Mouse (Mus musculus): ENCODE measurements around the gene Madcam1.

Gene Madcam1

DNA sequence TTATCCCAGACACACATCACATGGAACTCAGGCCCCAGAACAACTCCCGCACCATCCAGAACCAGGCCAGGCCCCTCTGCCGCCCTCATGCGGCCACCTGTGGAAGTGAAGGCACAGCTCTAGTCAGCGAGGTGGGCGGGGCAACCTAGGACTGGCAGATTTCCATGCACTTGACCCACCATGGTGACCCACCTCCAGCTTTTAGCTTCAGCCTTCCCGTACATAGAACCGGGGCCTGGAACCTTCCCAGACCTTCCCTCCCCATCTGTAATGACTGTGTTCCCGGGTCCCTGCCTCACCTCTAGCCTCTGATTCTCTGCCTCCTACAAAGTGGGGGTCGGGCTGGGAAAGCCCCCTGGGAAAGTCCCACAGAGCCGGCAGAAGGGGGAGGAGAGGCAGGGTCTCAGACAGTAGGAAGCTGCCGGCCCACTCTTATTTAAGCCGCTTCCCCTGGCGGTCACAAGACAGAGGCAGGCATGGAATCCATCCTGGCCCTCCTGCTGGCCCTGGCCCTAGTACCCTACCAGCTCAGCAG lies at the start of gene Madcam1:
TSS of gene Madcam1 (plus strand) at position 429 of the 535 bp plus-strand sequence.
- DNase-seq: peak; percentile 50

DNA sequence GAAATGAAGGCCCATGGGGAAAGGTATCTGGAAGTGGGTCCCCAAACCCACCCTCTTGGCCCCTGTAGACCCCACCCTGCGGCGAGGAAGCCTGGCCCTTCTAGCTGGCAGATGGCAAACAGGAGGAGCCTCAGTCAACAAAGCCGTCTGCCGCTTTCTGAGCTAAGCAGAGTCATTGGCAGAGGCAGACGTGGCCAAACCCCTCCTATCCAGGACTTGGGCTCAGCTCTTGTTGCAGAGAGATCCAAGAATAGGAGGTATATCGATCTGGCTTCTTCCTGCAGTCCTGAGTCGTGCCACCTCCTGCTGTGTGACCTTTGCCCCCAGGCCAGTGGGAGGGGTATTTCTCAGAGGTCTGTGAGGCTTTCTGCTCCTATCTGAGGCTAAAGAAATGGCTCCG lies 48.5 kb upstream of the Madcam1 start:
- DNase-seq: no peak

DNA sequence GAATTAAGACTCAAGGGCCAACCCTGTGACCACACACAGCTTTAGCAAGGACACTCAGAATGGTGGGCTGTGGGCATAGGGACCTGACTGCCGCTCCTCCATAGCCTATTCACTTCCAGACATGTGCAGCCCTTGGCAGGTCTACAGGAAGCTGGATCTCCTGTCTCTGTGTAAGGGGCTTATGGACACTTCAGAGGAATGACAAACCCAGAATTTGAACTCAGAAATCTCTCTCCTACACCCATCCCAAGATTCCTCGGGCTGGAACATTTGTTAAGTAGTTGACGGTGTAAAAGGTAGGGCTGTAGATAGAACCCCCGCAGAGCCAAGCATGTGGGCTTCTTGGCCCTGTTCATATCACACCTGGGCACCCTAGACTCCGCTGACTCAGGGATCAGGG lies 48.0 kb upstream of the Madcam1 start:
- DNase-seq: no peak

- DNase-seq: no peak
These were observed 40.4 kb upstream of the Madcam1 start for GRCm38 (mm10) chr10:79623950-79624349.

GRCm38 (mm10) chr10:79625398-79625797 lies 39.0 kb upstream of the Madcam1 start:
- no peak for DNase-seq

DNA sequence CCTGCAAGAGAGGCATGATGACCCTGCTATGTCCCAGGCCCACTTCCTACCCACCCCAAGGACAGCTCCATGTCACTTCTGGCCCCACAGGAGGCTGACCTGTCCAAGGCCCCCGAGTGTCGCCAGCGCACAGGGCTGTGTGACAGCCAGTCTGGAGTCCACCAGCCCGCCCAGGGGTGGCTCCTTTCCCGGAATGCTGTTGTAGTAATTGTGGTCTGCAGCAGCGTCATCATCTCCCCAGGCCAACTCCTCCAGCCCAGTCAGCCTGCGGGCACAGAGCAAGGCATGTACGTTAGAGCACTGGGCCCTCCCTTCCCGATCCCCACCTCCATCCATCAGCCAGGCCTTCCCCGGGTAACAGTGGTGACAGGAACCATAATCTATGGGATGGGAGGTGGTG lies 38.2 kb upstream of the Madcam1 start:
- no peak for DNase-seq

DNA sequence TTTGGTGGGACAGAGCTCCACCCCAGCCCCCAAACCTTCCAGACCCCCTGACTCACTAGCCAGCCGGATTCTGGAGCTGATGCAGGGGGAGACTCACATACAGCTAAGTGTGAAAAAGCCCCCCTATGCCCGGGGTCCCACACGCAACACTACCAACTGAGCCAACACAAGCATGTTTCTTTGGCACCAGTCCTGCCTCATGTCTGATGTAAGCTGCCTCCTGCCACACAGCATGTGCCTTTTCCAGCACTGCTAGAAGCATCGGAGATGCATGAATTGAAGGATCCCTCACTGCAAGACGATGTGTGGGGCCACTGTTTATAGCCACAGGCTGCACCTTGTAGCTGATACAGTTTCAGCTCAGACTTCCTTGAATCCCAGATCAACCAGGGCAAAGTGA lies 36.0 kb upstream of the Madcam1 start:
- no peak for DNase-seq

- no peak for DNase-seq
These were observed 32.9 kb upstream of the Madcam1 start for GRCm38 (mm10) chr10:79631432-79631831.

DNA sequence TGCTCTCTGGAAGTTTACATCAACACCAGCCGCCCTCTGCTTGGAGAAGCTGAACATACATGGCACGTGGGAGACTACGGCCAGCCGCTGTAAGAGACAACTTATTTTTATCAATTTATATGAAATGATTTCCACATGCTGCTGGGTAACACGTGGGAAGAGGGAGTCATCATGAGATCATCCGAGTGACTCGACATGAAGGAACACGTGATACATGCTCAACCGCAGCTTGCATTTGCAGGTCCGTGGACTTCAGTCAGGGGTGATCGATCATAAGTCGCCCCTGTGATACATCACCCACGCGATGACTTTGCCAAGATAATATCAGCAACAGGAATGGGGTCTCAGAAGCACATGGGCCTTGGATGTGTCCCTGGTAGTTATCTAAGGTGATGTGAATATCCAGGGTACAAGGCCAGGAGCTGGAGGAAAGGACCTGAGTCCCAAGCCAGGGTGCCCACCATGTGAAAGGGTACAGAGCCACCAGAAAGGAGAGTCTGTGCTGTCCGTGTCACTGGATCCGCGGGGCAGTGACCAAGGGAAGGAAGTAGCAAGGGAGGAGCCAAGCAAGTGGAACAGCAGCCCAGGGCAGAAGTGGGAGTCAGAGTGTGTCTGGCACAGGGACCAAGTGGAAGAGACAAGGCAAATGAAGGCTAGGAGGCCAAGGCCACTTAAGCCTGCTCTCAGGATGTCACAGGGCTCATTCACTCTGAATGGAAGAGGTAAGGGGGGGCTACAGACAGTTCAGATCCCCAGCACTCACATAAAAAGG lies 31.2 kb upstream of the Madcam1 start:
- no peak for DNase-seq

- no peak for DNase-seq
These were observed 28.1 kb upstream of the Madcam1 start for GRCm38 (mm10) chr10:79636287-79636686.

- DNase-seq: peak; percentile 88
These were observed 26.9 kb upstream of the Madcam1 start, which contains the start of gene Shc2 for GRCm38 (mm10) chr10:79637128-79638110. Shc2 (minus strand) TSS chr10:79637918.

- DNase-seq: peak; percentile 65
These were observed 25.7 kb upstream of the Madcam1 start for GRCm38 (mm10) chr10:79638486-79639204.

GRCm38 (mm10) chr10:79645711-79646110 lies 18.6 kb upstream of the Madcam1 start, which contains the start of gene Odf3l2:
Odf3l2 (minus strand) TSS chr10:79645738.
- DNase-seq: no peak

DNA sequence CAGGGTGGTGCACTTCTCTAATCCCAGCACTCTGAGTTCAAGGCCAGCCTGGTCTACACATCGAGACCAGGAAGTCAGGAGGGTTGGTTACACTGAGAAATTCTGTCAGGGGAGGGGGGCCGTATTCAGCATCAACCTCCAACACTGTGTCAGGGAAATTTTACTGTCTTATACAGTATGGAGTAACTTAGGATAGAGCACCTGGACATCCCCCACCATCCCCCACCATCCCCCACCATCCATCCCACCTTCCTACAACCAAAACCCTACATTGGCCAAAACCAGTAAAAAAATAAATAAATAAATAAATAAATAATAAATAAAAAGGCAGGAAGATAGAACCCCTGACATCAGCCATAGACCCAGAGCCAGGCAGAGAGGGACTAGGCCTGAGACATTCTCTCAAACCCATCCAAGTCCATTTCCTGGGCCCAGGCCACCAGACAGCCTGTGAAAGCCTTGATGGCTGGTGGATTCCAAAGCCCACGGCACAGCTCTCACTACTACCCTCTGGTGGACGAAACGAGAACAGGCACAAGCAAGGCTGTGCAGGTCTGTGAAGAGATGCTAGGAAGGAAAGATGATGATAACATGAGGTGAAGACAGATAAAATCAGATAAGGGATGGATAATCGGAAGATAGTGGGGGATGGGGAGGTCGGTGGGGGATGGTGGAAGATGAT lies 15.1 kb upstream of the Madcam1 start:
- DNase-seq: peak; percentile 71

- DNase-seq: no peak
These were observed 11.6 kb upstream of the Madcam1 start for GRCm38 (mm10) chr10:79652789-79653188.

- peak; percentile 38 for DNase-seq
These were observed 9.4 kb upstream of the Madcam1 start for GRCm38 (mm10) chr10:79654946-79655395.

DNA sequence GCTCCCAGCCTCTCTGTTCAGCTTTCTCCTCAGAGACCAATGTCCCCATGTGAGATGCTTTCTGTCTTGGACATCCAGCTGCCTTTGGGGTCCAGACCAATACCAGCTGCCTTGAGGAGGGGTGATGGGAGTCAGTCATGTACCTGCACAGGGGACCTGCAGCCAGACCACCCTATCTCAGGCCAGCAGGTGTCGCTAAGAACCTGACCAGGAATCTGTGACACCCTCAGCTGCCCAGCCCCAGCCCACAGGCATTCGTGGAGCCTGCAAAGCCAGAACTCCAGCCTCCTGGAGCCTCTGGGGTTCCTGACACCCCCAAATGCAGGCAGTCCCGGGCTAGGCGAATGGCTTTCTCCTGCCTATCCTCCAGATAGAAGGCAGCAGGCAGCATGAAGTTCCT lies 5.5 kb upstream of the Madcam1 start:
- no peak for DNase-seq

DNA sequence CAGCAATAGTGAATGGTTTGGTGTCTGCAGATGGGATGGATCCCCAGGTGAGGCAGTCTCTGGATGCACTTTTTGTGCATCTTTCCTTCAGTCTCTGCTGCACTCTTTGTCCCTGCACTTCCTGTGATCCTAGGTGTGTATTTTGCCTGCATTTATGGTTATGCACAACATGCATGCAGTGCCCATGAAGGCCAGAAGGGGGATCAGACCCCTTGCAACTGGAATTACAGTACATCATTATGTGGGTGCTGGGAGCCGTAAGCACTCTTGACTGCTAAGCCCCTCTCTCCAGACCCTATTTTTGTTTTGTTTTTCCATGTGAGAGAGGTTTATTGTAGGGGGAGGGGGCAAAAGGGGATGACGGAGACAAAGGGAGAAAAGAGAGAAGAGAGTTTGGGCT lies 4.1 kb upstream of the Madcam1 start:
- no peak for DNase-seq

DNA sequence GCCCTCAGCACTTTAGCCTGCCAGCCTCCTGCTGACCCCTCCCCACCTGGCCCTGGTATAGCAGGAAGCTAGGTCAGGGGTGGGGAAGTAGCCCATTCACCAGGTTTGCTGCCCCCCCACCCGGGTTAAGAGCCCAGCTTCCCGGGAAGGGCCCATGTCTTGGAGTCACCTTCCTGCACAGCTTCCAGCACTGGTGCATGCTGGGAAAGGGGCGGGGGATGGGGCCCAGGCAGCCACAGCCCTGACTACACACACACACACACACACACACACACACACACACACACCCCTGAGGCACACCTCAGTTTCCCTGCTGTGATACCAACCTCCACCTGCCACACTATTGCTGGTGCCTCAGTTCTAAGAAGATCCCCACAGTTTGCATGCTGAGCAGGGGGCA lies 2.5 kb upstream of the Madcam1 start:
- no peak for DNase-seq

GRCm38 (mm10) chr10:79665051-79665450 lies 692 bp downstream of the Madcam1 start:
- DNase-seq: no peak

GRCm38 (mm10) chr10:79666493-79666892 lies 2.1 kb downstream of the Madcam1 start:
- no peak for DNase-seq

DNA sequence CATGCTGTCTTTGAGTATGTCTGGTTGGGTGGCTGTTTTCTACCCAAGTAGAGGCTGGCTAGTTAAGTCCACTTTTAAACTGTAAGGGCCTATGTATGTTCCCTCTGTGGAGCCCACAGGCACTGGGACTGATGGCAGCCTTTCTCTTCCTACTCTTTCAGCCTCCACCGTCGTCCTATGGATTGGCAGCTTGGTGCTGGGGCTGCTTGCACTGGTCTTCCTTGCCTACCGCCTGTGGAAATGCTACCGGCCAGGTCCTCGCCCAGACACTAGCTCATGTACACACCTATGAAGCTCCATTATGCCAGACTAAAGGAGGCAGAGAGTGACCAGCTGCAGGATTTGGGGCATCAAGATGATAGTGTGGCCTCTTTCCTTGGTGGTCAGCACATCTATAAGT lies 3.7 kb downstream of the Madcam1 start:
- no peak for DNase-seq
